Mouse (Mus musculus): ENCODE results near the gene Med19. TPM values are rescaled to one million over a fixed set of nuclear protein-coding genes. Genes with fewer than 3 reads are reported as not detected.

Med19 gene
- polyA plus RNA-seq, 1 experiment from 2014 or later, result 26.1 TPM

- Histone ChIP-seq H3K4me3 (no peak overlapping the region), H3K9ac (no peak overlapping the region), H3K36me3 (peaks cover 88% of the 10 kb centered on the region), H3K27me3 (replicated peaks) (no peaks in the 10 kb centered on the region), H3K4me2 (no peak overlapping the region), H3K9me3 (no peaks in the 10 kb centered on the region), H3K4me1 (peaks cover 19% of the 10 kb centered on the region), H3K27ac (replicated peaks) (no peak overlapping the region)
- ATAC-seq (ENCODE audit: extremely low read depth, insufficient number of reproducible peaks, low FRiP score, low TSS enrichment), result no peak
- WGBS, result 73% methylated on average over 5 of the region's 5 CpGs
Measured at GRCm38 (mm10) chr2:84704329-84704728, 26.1 kb downstream of the Med19 start.

DNA sequence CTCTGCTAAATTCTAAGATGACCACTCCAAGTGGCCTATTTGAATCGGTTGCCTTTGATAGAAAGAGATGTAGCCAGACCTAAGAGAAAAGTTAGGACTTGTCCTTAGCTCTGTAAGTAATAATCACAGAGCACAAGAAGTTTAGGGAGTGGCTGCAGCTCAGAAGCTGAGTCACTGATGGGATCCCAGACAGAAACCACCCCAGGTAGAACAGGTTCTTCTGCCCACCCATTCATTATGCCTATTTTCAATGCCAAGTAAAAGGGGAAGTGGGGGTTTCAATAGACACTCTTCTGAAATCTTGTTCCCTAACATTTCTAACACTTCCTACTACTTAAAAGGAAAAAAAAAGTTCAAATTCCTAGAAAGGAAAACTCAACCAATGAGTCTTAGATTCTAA, 27.1 kb downstream of the Med19 start:
- 82% methylated on average over 1 of the region's 1 CpGs for WGBS
- peaks cover 19% of the 10 kb centered on the region for H3K4me1 ChIP-seq
- no peak overlapping the region for H3K27ac ChIP-seq (replicated peaks)
- no peaks in the 10 kb centered on the region for H3K27me3 ChIP-seq (replicated peaks)
- H3K4me2 ChIP-seq, result no peak overlapping the region
- no peak overlapping the region for H3K4me3 ChIP-seq
- peaks cover 88% of the 10 kb centered on the region for H3K36me3 ChIP-seq
- H3K9ac ChIP-seq, result no peak overlapping the region
- H3K9me3 ChIP-seq, result no peaks in the 10 kb centered on the region
- no peak for ATAC-seq (ENCODE audit: extremely low read depth, insufficient number of reproducible peaks, low FRiP score, low TSS enrichment)

DNA sequence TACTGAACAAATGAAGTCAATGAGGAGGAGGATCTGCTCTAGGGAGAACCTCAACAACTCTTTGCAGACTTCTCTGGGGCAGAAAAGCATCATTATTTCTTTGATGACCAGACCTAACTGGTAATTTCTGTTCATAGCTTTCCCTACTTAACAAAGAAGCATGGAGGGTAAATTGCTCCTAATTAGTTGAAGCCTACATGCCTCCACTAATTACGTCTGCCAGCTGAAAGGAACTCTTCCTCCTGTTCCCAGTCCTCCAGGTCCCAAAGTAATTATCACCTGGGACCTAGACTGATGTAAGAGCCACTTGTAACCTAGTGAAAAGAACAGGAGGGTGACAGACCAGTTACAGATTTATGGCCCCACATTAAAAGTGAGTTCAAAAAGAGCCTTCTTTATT, 29.3 kb downstream of the Med19 start:
- H3K36me3 ChIP-seq, result peaks cover 81% of the 10 kb centered on the region
- 70% methylated on average over 1 of the region's 1 CpGs for WGBS

GRCm38 (mm10) chr2:84711898-84712297, 33.7 kb downstream of the Med19 start:
- H3K4me1 ChIP-seq, result peaks cover 38% of the 10 kb centered on the region
- H3K27ac ChIP-seq (replicated peaks), result no peak overlapping the region
- H3K9ac ChIP-seq, result no peak overlapping the region
- no peak overlapping the region for H3K4me3 ChIP-seq
- no peak for ATAC-seq (ENCODE audit: extremely low read depth, insufficient number of reproducible peaks, low FRiP score, low TSS enrichment)
- no peaks in the 10 kb centered on the region for H3K9me3 ChIP-seq
- no peak overlapping the region for H3K4me2 ChIP-seq
- no peaks in the 10 kb centered on the region for H3K27me3 ChIP-seq (replicated peaks)
- peaks cover 44% of the 10 kb centered on the region for H3K36me3 ChIP-seq
- WGBS, result 83% methylated on average over 2 of the region's 2 CpGs

More for the DNA sequence above, 29.3 kb downstream of the Med19 start:
- Histone ChIP-seq H3K4me3 (no peak overlapping the region), H3K4me2 (no peak overlapping the region), H3K27ac (replicated peaks) (no peak overlapping the region), H3K27me3 (replicated peaks) (no peaks in the 10 kb centered on the region), H3K9ac (no peak overlapping the region), H3K9me3 (no peaks in the 10 kb centered on the region), H3K4me1 (peaks cover 24% of the 10 kb centered on the region)
- no peak for ATAC-seq (ENCODE audit: extremely low read depth, insufficient number of reproducible peaks, low FRiP score, low TSS enrichment)

DNA sequence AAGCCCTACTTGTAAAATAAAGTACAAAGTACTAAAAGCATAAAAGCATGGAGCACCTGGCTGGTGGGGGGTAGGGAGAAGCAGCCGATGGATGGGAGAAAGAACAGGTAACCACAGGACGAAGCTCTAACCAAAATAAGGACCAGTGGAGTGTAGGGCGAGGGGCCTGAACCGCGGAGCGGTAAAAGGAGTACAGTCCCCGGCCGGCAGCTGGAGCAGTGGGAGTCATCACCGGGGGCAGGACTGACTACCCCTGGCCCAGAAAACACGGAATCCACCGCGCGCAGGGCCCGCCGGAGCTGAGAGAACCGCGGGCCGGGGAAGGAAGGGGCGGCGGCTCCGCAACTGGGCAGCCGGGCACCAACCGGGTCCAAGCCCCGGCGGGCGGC, 36.2 kb downstream of the Med19 start:
- Histone ChIP-seq H3K9me3 (no peaks in the 10 kb centered on the region), H3K36me3 (peaks cover 19% of the 10 kb centered on the region), H3K9ac (peak overlapping the region; percentile 99), H3K4me2 (peak overlapping the region; percentile 82), H3K4me3 (peak overlapping the region; percentile 99), H3K4me1 (peaks cover 32% of the 10 kb centered on the region), H3K27ac (replicated peaks) (peak overlapping the region; percentile 99), H3K27me3 (replicated peaks) (no peaks in the 10 kb centered on the region)
- peak; percentile 1; the same call in 1 of the 2 replicates for ATAC-seq (ENCODE audit: extremely low read depth, insufficient number of reproducible peaks, low FRiP score, low TSS enrichment)
- WGBS, result under 1% methylated on average over 24 of the region's 26 CpGs

DNA sequence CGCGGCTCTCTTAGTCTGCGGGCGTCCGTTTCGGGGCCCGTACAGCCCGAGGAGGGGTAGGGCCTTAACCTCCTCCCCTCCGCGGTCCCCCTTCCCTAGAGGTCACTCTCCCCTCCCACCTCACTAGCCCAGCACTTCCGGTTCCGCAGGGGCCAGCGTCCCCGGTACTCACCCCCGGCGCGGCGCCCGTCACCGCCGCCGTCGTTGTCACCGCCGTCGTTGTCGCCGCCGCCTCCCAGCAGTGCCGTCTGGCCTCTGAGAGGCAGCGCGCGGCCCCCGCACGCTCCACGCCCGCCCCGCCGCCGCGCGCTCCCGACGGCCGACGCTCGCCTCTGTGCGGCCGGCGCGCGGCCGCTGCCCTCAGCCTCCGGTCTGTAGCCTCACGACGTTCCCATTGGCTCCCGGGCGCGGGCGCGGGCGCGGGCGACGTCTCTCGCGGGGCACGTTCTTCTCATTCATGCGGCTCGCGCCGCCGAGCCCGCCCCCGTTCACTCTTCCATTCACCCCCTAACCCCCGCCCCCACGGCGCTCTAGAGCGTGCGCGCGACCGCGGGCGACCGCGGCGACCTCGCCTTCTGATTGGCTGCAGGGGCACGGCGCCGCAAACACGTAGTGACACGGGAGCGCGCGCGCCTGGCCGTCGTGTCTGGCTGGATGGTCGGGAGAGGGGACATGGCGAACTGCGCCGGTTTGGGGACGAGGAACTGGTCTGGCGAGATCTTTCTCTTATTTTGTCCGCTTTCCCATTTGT, 36.8 kb downstream of the Med19 start, which contains the start of gene Zdhhc5:
Zdhhc5 (minus strand) TSS at position 370 of the 751 bp plus-strand sequence.
- Histone ChIP-seq H3K36me3 (peaks cover 14% of the 10 kb centered on the region), H3K4me2 (peak within 1 kb of the TSS; percentile 82), H3K9ac (peak within 1 kb of the TSS; percentile 99), H3K4me1 (peaks cover 32% of the 10 kb centered on the region), H3K4me3 (peak within 1 kb of the TSS; percentile 99), H3K9me3 (no peaks in the 10 kb centered on the region), H3K27me3 (replicated peaks) (no peaks in the 10 kb centered on the region), H3K27ac (replicated peaks) (peak within 1 kb of the TSS; percentile 99)
- under 1% methylated on average over 96 of the region's 107 CpGs for WGBS
- ATAC-seq (ENCODE audit: extremely low read depth, insufficient number of reproducible peaks, low FRiP score, low TSS enrichment), result peak; percentile 94

DNA sequence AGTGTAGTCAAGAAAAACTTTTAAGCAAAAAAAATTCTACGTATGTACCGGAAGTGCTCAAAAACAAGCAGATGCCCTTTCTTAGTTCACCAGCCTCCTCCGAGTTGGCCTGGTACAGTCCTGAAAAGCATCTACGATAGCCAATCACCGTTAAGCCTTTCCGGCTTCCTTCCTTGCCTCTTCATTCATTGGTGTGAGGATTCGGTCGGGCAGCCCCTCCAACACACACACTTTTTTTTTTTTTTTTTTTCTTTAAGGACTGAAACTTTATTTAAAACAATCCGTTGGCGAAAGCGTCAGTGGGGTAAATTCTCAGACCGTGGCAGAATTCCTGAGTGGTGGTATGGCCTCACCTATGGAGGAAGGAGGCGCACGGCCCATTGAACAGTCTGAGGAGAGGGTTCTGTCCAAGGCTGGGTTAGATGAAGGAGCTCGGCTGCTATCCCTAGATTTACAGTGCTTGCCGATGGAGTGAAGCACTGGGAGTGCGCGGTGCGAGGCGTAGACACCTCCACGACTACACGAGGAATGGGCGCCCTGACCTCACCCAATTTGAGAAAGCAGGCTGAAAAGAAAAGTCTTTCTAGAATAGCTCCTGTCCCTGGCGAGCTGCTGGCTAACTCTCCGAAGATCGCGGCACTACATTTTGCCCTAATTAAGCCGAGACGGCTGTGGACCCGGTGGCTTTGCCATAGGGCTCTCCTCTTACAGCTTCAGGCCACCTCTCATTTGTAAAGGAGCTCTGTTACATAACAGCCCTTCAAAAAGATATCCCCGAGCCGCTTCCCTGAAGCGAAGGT, 37.6 kb downstream of the Med19 start:
- peak; percentile 82 for ATAC-seq (ENCODE audit: extremely low read depth, insufficient number of reproducible peaks, low FRiP score, low TSS enrichment)
- peak overlapping the region; percentile 99 for H3K27ac ChIP-seq (replicated peaks)
- WGBS, result under 1% methylated on average over 33 of the region's 33 CpGs
- H3K4me1 ChIP-seq, result peaks cover 32% of the 10 kb centered on the region
- H3K27me3 ChIP-seq (replicated peaks), result no peaks in the 10 kb centered on the region
- peaks cover 6% of the 10 kb centered on the region for H3K36me3 ChIP-seq
- H3K9me3 ChIP-seq, result no peaks in the 10 kb centered on the region
- peak overlapping the region; percentile 99 for H3K4me3 ChIP-seq
- H3K9ac ChIP-seq, result peak overlapping the region; percentile 85
- peak overlapping the region; percentile 82 for H3K4me2 ChIP-seq

- 23% methylated on average over 9 of the region's 9 CpGs for WGBS
- H3K9ac ChIP-seq, result peak overlapping the region; percentile 85
- H3K9me3 ChIP-seq, result no peaks in the 10 kb centered on the region
- ATAC-seq (ENCODE audit: extremely low read depth, insufficient number of reproducible peaks, low FRiP score, low TSS enrichment), result no peak
- H3K4me2 ChIP-seq, result peak overlapping the region; percentile 82
- peaks cover 32% of the 10 kb centered on the region for H3K4me1 ChIP-seq
- H3K36me3 ChIP-seq, result peaks cover 8% of the 10 kb centered on the region; the same call in 1 of the 2 replicates
- peak overlapping the region; percentile 99 for H3K4me3 ChIP-seq
- H3K27ac ChIP-seq (replicated peaks), result peak overlapping the region; percentile 99
- H3K27me3 ChIP-seq (replicated peaks), result no peaks in the 10 kb centered on the region
Measured at GRCm38 (mm10) chr2:84716423-84717355, 38.5 kb downstream of the Med19 start.

- Histone ChIP-seq H3K4me3 (no peak overlapping the region), H3K27ac (replicated peaks) (no peak overlapping the region), H3K9me3 (no peaks in the 10 kb centered on the region), H3K4me1 (peaks cover 29% of the 10 kb centered on the region), H3K36me3 (peaks cover 14% of the 10 kb centered on the region), H3K9ac (no peak overlapping the region), H3K4me2 (no peak overlapping the region; the same call in 1 of the 2 replicates), H3K27me3 (replicated peaks) (no peaks in the 10 kb centered on the region)
- no peak for ATAC-seq (ENCODE audit: extremely low read depth, insufficient number of reproducible peaks, low FRiP score, low TSS enrichment)
- 87% methylated on average over 4 of the region's 4 CpGs for WGBS
Measured at GRCm38 (mm10) chr2:84717357-84717756, 39.2 kb downstream of the Med19 start.

DNA sequence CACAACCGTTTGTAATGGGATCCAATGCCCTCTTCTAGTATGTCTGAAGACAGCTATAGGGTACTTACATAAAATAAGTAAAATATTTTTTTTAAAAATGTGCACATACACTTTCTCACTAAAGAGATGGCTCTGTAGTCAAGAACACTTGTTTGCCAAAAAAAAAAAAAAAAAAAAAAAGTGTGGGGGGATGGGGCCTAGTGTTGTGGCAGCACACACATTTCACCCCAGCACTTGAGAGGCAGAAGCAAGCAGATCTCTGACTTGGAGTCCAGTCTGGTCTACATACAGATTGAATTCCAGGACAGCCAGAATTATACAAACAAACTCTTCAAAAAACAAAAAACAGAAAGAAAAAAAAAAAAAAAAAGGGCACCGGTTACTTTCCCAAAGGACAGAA, 42.5 kb downstream of the Med19 start:
- Histone ChIP-seq H3K4me3 (no peak overlapping the region), H3K9me3 (no peaks in the 10 kb centered on the region), H3K4me1 (peaks cover 27% of the 10 kb centered on the region), H3K27ac (replicated peaks) (no peak overlapping the region), H3K9ac (no peak overlapping the region), H3K27me3 (replicated peaks) (no peaks in the 10 kb centered on the region), H3K4me2 (no peak overlapping the region), H3K36me3 (peaks cover 43% of the 10 kb centered on the region)
- ATAC-seq (ENCODE audit: extremely low read depth, insufficient number of reproducible peaks, low FRiP score, low TSS enrichment), result no peak
- WGBS, result 90% methylated on average over 2 of the region's 2 CpGs

GRCm38 (mm10) chr2:84721182-84721581, 43.0 kb downstream of the Med19 start:
- Histone ChIP-seq H3K9me3 (no peaks in the 10 kb centered on the region), H3K4me1 (peaks cover 31% of the 10 kb centered on the region), H3K27ac (replicated peaks) (no peak overlapping the region), H3K27me3 (replicated peaks) (no peaks in the 10 kb centered on the region), H3K36me3 (peaks cover 45% of the 10 kb centered on the region), H3K4me3 (no peak overlapping the region), H3K4me2 (no peak overlapping the region), H3K9ac (no peak overlapping the region)
- no peak for ATAC-seq (ENCODE audit: extremely low read depth, insufficient number of reproducible peaks, low FRiP score, low TSS enrichment)
- 63% methylated on average over 3 of the region's 3 CpGs for WGBS
